Mouse (Mus musculus) small intestine, adult 2 months (tissue): ENCODE measurements around the gene Phyh. TPM values are rescaled to one million over a fixed set of nuclear protein-coding genes. Genes with fewer than 3 reads are reported as not detected.
A peak's percentile ranks its signal among the peaks of the same experiment; 100 is the strongest.

Experiments
- H3K27ac ChIP-seq: fragments of 200-500 bp; 2 replicates; pipeline ENCODE4 v1.5.1; 2012; ENCODE audit warnings: low read depth, low read length, control low read depth, inconsistent platforms; ENCODE audit not compliant: insufficient read depth
- H3K27me3 ChIP-seq: fragments of 200-500 bp; 2 replicates; pipeline ENCODE4 v1.6.1; 2012; ENCODE audit warnings: mild to moderate bottlenecking, moderate library complexity, low read length, inconsistent platforms; ENCODE audit not compliant: control insufficient read depth, insufficient read depth
- H3K36me3 ChIP-seq: fragments of 200-500 bp; 2 replicates; pipeline ENCODE4 v1.6.1; 2012; ENCODE audit warnings: mild to moderate bottlenecking, low read length, control low read depth, inconsistent platforms; ENCODE audit not compliant: control insufficient read depth, insufficient read depth
- H3K4me1 ChIP-seq: fragments of 200-500 bp; 2 replicates; pipeline ENCODE4 v1.6.1; 2012; ENCODE audit warnings: low read length, inconsistent platforms, mixed read lengths; ENCODE audit not compliant: control insufficient read depth, insufficient read depth, insufficient read length
- H3K4me3 ChIP-seq: fragments of 200-500 bp; 2 replicates; pipeline ENCODE4 v1.5.1; 2012; ENCODE audit warnings: low read depth, mild to moderate bottlenecking, control low read depth, inconsistent platforms, low read length, moderate library complexity
- CTCF ChIP-seq: fragments of 200-500 bp; IDR thresholded peaks from 2 replicates; pipeline ENCODE4 v1.5.1; 2012; ENCODE audit warnings: low read depth, mild to moderate bottlenecking, control low read depth, inconsistent platforms, low read length, moderate library complexity, mixed read lengths; ENCODE audit not compliant: insufficient replicate concordance, insufficient read length; ENCODE audit errors: extremely low read depth
- POLR2A ChIP-seq: fragments of 200-500 bp; IDR thresholded peaks from 2 replicates; pipeline ENCODE4 v1.6.1; 2012; ENCODE audit warnings: low read depth, mild to moderate bottlenecking, control low read depth, inconsistent platforms, low read length, moderate library complexity
- WGBS: fragments of 180-500 bp; shearing (Covaris S2); methylation state at CpG from one replicate; pipeline ENCODE4 v1.1.7; 2018; 5-methylcytosine and 5-hydroxymethylcytosine counted together
- polyA plus RNA-seq: library from polyadenylated mRNA; depleted of rRNA; stranded (reverse); fragments of >200 nt; gene quantifications from 2 replicates; pipeline ENCODE4 v1.2.3, GENCODE M21; 2012; rRNA removed

Phyh gene
- polyA plus RNA-seq = 59.3 and 94.8 TPM in 2 replicates

DNA sequence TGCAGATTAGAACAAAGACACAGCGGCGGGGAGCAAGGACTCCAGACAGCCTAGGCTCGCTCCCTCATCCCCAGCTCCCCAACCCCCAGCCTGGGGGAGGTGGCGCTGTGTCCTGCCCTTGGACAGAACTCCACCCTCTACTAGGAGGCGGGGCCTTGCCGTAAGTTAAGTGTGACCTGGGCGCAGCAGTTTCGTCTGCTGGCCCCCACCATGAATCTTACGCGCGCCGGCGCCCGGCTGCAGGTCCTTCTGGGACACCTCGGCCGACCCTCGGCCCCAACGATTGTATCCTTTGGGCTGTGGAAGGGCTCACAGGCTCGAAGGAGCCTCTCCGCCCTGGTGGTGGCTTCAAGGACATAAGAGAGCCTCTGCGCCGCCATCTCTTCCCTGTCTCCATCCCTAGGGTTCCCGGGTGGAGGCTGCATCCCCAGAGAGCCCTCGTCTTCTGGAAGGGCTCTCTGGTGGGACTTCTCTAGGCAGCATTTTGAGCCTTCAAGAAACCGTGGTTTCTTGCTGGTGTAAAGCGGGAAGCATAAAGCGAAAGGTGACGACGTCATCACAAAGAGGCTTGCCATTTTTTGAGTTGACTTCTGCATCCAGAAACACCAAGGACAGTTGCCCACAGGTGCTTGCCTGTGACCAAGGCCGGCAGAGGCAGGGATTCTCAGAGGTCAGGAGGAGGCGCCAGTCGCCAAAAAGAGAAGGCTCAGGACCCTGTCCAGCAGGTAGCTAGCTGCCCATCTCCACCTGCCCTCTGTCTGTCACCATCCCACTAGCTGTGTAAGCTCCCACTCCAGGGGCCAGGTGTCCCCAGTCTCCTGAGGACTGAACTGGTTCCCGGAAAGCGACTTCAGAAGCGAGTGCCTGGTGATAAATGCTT lies at the start of gene Phyh:
TSS of gene Phyh (plus strand) at position 160 of the 880 bp plus-strand sequence.
- 6% methylated on average over 35 of the region's 35 CpGs for WGBS
- Histone ChIP-seq H3K4me1 (peaks cover 21% of the 10 kb centered on the region; the same call in 1 of the 2 replicates), H3K27ac (peak within 1 kb of the TSS; percentile 89), H3K4me3 (peak within 1 kb of the TSS; percentile 88), H3K27me3 (no peaks in the 10 kb centered on the region), H3K36me3 (peaks cover 6% of the 10 kb centered on the region)
- TF ChIP-seq POLR2A = peak; percentile 97
- TF ChIP-seq CTCF = no peak

DNA sequence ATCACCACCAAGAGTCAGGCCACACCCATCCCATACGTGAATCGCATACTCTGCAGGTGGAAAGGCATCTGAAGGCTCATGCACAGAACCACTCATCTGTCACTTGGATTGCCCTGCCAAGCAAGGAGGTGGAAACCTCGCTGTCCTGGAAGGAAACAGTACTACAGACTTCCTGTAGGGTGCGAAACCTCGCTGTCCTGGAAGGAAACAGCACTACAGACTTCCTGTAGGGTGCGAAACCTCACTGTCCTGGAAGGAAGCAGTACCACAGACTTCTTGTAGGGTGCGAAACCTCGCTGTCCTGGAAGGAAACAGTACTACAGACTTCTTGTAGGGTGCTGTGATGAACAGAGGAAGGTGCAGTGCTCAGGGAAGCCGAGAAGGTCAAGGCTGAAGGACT lies 46.1 kb upstream of the Phyh start:
- no peaks in the 10 kb centered on the region for H3K36me3 ChIP-seq
- no peak overlapping the region for H3K4me3 ChIP-seq
- peaks cover 19% of the 10 kb centered on the region for H3K4me1 ChIP-seq
- WGBS = 69% methylated on average over 9 of the region's 9 CpGs
- no peaks in the 10 kb centered on the region for H3K27me3 ChIP-seq
- H3K27ac ChIP-seq = no peak overlapping the region
- TF ChIP-seq POLR2A = no peak
- TF ChIP-seq CTCF = no peak

GRCm38 (mm10) chr2:4873331-4873730 lies 45.5 kb upstream of the Phyh start:
- H3K27ac ChIP-seq = peak overlapping the region; percentile 32; the same call in 1 of the 2 replicates
- H3K27me3 ChIP-seq = no peaks in the 10 kb centered on the region
- TF ChIP-seq POLR2A = no peak
- no peak for TF ChIP-seq CTCF
- peaks cover 19% of the 10 kb centered on the region for H3K4me1 ChIP-seq
- no peaks in the 10 kb centered on the region for H3K36me3 ChIP-seq
- 24% methylated on average over 6 of the region's 6 CpGs for WGBS
- H3K4me3 ChIP-seq = no peak overlapping the region

DNA sequence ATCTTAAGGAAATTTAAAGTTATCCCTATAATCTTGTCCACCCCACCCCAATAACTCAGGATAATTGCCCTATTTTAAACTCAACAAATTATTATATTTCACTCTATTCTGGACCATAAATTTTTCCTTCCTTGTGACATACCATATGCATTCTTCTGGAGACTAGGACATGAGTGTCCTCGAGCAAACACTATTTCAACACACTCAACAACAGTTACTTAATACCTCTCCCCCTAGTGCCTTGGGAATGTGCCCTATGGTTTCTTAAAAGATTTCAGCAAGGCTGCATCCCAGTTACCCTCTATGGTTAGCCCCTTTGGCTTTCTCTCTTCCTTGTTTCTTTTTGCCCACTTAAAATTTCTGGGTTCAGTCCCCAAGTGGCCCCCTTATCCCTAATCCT lies 43.7 kb upstream of the Phyh start:
- Histone ChIP-seq H3K27me3 (no peaks in the 10 kb centered on the region), H3K36me3 (no peaks in the 10 kb centered on the region), H3K27ac (no peak overlapping the region), H3K4me1 (peaks cover 19% of the 10 kb centered on the region), H3K4me3 (no peak overlapping the region)
- 63% methylated on average over 1 of the region's 1 CpGs for WGBS
- TF ChIP-seq POLR2A = no peak
- no peak for TF ChIP-seq CTCF

GRCm38 (mm10) chr2:4876131-4876530 lies 42.7 kb upstream of the Phyh start:
- Histone ChIP-seq H3K27ac (no peak overlapping the region), H3K4me1 (peaks cover 14% of the 10 kb centered on the region), H3K27me3 (no peaks in the 10 kb centered on the region), H3K4me3 (no peak overlapping the region), H3K36me3 (no peaks in the 10 kb centered on the region)
- 53% methylated on average over 3 of the region's 3 CpGs for WGBS
- no peak for TF ChIP-seq CTCF

GRCm38 (mm10) chr2:4880737-4881349 lies 38.0 kb upstream of the Phyh start:
- no peak for TF ChIP-seq CTCF
- TF ChIP-seq POLR2A = no peak
- no peaks in the 10 kb centered on the region for H3K27me3 ChIP-seq
- H3K27ac ChIP-seq = no peak overlapping the region
- 10% methylated on average over 20 of the region's 20 CpGs for WGBS
- H3K4me3 ChIP-seq = peak overlapping the region; percentile 86
- 0 out of 2 replicates have a peak, but pooled peaks cover under 1% of the 10 kb centered on the region for H3K36me3 ChIP-seq
- no peaks in the 10 kb centered on the region for H3K4me1 ChIP-seq
